Mouse (Mus musculus) left cerebral cortex, adult 8-10 months (tissue): ENCODE results near the gene BC049730. TPM values are rescaled to one million over a fixed set of nuclear protein-coding genes. Genes with fewer than 3 reads are reported as not detected.

ENCODE experiments used
- DNase-seq, 2 experiments: peaks; one replicate each; pipeline ENCODE4 v3.0.0; 2022; ENCODE audit warnings: low spot score in 2 of 2
- total RNA-seq, 4 experiments: library from RNA; stranded (reverse); gene quantifications; 2 replicates each; pipeline ENCODE4 v1.2.4; 2022

Gene BC049730
- total RNA-seq, 4 experiments from 2014 or later = not detected

DNA sequence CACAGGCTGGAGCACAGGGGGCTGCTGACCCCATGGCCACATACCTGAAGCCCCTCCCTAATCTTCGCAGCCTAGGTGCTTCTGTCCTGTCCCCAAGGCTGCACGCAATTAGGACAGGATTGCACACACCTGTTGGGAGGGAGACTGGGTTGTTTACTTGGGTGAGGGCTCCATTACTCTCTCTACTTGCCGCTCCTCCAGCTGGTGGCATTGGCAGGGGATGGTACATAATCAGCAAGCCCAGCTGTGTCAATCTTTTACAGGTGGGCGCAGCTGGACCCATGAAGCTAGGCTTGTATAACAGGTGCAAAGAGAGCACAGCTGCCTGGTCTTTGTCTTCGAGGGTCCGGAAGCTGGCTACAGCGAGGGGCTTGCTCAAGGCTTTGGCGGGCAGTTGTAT, 53.5 kb downstream of the BC049730 start:
- DNase-seq = no peak

Other genes with a start within 250 kb of the BC049730 start
- 1 to 10 TPM in 2 of 4 experiments, under 1 TPM in 2; 0.72 to 4.6 (median 2.1) TPM for gene Plaur, start 246.8 kb upstream of the BC049730 start, total RNA-seq
- gene Cadm4, start 227.2 kb upstream of the BC049730 start, total RNA-seq = 100 to 1,000 TPM; 215 to 253 (median 239) TPM
- 10 to 100 TPM; 42.8 to 45.4 (median 44.1) TPM for gene Zfp428, start 202.2 kb upstream of the BC049730 start, total RNA-seq
- not detected for gene AC161166.1, start 196.8 kb upstream of the BC049730 start, total RNA-seq
- 10 to 100 TPM; 62.6 to 68.9 (median 66.6) TPM for gene Irgq, start 178.6 kb upstream of the BC049730 start, total RNA-seq
- gene Pinlyp, start 163.1 kb upstream of the BC049730 start, total RNA-seq = not detected
- gene Xrcc1, start 163.0 kb upstream of the BC049730 start, total RNA-seq = 10 to 100 TPM; 37.2 to 39.8 (median 38.5) TPM
- gene Ethe1, start 121.7 kb upstream of the BC049730 start, total RNA-seq = 10 to 100 TPM; 13.3 to 16.0 (median 15.1) TPM
- 1 to 10 TPM; 5.3 to 6.9 (median 5.7) TPM for gene Zfp575, start 121.6 kb upstream of the BC049730 start, total RNA-seq
- gene Phldb3, start 98.5 kb upstream of the BC049730 start, total RNA-seq = under 1 TPM in 3 of 4 experiments, not detected in 1; 0.13 to 0.39 (median 0.27) TPM
- 1 to 10 TPM in 1 of 4 experiments, under 1 TPM in 3; 0.44 to 1.3 (median 0.63) TPM for gene Lypd3, start 72.7 kb upstream of the BC049730 start, total RNA-seq
- gene Tex101, start 32.6 kb upstream of the BC049730 start, total RNA-seq = not detected
- gene Gm4763, start 17.7 kb downstream of the BC049730 start, total RNA-seq = not detected
- gene Cd177, start 51.1 kb downstream of the BC049730 start, total RNA-seq = not detected
- not detected for gene Ceacam10, start 68.0 kb downstream of the BC049730 start, total RNA-seq
- gene Gm9844, start 153.0 kb downstream of the BC049730 start, total RNA-seq = not detected
- not detected for gene Lypd4, start 160.7 kb downstream of the BC049730 start, total RNA-seq
- not detected for gene Dmrtc2, start 160.8 kb downstream of the BC049730 start, total RNA-seq
- 100 to 1,000 TPM; 577 to 601 (median 592) TPM for gene Rps19, start 175.1 kb downstream of the BC049730 start, total RNA-seq
- gene Cd79a, start 188.1 kb downstream of the BC049730 start, total RNA-seq = under 1 TPM; 0.33 to 0.74 (median 0.53) TPM
- 10 to 100 TPM; 56.3 to 90.8 (median 74.6) TPM for gene Arhgef1, start 193.7 kb downstream of the BC049730 start, total RNA-seq
- gene Gm4881, start 235.3 kb downstream of the BC049730 start, total RNA-seq = not detected